Mouse (Mus musculus) forebrain, embryonic 14.5 days (tissue): ENCODE results near the gene AL607142.1. TPM values are rescaled to one million over a fixed set of nuclear protein-coding genes. Genes with fewer than 3 reads are reported as not detected.

Source experiments
- ATAC-seq: fragments of 200-750 bp; cut with Nextera tagmentation; 2 replicates; pipeline ENCODE4 v1.8.0; 2017; ENCODE audit warnings: mild to moderate bottlenecking, moderate library complexity
- DNase-seq: peaks from one replicate; pipeline ENCODE4 v3.0.0-alpha.2; 2015; ENCODE audit warnings: low spot score
- H3K27ac ChIP-seq: fragments of 300-500 bp; sonication (generic); 2 replicates; pipeline ENCODE4 v1.5.1; 2014; ENCODE audit warnings: low read depth, mild to moderate bottlenecking, control low read depth, low read length, moderate library complexity
- H3K27me3 ChIP-seq: fragments of 300-500 bp; sonication (generic); replicated peaks from 2 replicates; pipeline ENCODE4 v1.6.1; 2014; ENCODE audit warnings: low read length, control low read depth, mixed read lengths; ENCODE audit not compliant: control insufficient read depth, insufficient read depth
- H3K36me3 ChIP-seq: fragments of 300-500 bp; sonication (generic); 2 replicates; pipeline ENCODE4 v1.6.1; 2014; ENCODE audit warnings: low read length, control low read depth; ENCODE audit not compliant: control insufficient read depth, insufficient read depth
- H3K4me1 ChIP-seq: fragments of 300-500 bp; sonication (generic); 2 replicates; pipeline ENCODE4 v1.6.1; 2014; ENCODE audit warnings: antibody characterized with exemption, low read length, control low read depth; ENCODE audit not compliant: control insufficient read depth, insufficient read depth
- H3K4me2 ChIP-seq: fragments of 300-500 bp; sonication (generic); 2 replicates; pipeline ENCODE4 v1.6.1; 2014; ENCODE audit warnings: mild to moderate bottlenecking, control low read depth, low read length
- H3K4me3 ChIP-seq: fragments of 300-500 bp; sonication (generic); 2 replicates; pipeline ENCODE4 v1.5.1; 2014; ENCODE audit warnings: low read depth, low read length, control low read depth
- H3K9ac ChIP-seq: fragments of 300-500 bp; sonication (generic); 2 replicates; pipeline ENCODE4 v1.6.1; 2014; ENCODE audit warnings: mild to moderate bottlenecking, low read length, control low read depth, moderate library complexity
- H3K9me3 ChIP-seq: fragments of 300-500 bp; sonication (generic); replicated peaks from 2 replicates; pipeline ENCODE4 v1.6.1; 2016; ENCODE audit warnings: low read length, control low read depth, mixed read lengths; ENCODE audit not compliant: control insufficient read depth
- WGBS: fragments of 180-500 bp; shearing (Covaris S2); extraction: QIAGEN DNeasy Blood & Tissue Kit; methylation state at CpG from one replicate; pipeline ENCODE4 v1.1.7; 2014; 5-methylcytosine and 5-hydroxymethylcytosine counted together
- polyA plus RNA-seq: library from polyadenylated mRNA; unstranded; fragments of >200 nt; fragmentation: Nextera tagmentation; extraction: Ambion mirVana; gene quantifications from 2 replicates; pipeline ENCODE4 v1.2.1, GENCODE M21; 2014

The AL607142.1 gene
- polyA plus RNA-seq, result not detected in 2 replicates

DNA sequence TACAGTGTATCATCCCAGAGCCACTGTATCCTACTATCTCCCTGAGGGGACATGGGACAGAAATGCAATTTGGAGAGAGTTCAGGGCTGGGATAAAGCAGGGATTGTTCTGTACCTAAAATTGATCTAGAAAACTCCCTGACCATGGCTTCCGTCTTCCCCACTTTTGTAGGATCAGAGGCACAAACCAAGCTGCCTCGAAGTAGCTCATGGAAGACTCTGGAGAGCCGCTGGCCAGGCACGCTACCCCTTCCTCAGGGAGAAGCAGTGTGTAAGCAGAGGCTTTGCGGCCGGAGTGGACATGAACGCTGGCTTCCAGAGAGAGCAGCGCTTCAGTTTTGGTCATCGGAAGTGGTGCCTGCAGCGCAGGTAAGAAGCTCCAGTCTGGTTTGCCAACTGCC lies at the start of gene AL607142.1:
AL607142.1 (plus strand) TSS at position 301 of the 400 bp plus-strand sequence.
- H3K27me3 ChIP-seq, result no peaks in the 10 kb centered on the region
- H3K27ac ChIP-seq, result no peak within 1 kb of the TSS
- no peaks in the 10 kb centered on the region for H3K9me3 ChIP-seq
- WGBS, result 91% methylated on average over 10 of the region's 10 CpGs
- no peak within 1 kb of the TSS for H3K4me2 ChIP-seq
- no peak within 1 kb of the TSS for H3K9ac ChIP-seq
- no peaks in the 10 kb centered on the region for H3K36me3 ChIP-seq
- DNase-seq (no peak), ATAC-seq (no peak)
- no peak within 1 kb of the TSS for H3K4me3 ChIP-seq
- H3K4me1 ChIP-seq, result no peaks in the 10 kb centered on the region

DNA sequence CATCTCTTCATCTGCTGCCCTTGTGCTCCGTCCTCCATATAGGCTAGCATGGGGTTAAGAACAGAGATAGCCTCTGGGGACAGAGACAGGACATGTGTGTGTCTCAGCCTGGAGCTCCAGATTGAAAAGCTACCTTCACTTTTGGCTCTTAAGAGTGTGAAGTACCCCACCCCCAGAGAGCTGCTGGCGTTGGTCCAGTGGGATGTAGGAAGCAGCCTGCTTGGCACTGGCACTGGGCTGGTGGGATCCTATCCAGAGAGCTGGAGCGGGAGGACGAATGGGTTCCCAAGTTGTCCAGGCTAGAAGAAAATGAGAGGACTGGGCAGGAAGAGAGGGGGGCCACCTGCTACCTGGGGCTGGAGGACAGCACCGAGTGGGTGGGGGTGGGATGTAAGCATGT lies 46.4 kb upstream of the AL607142.1 start:
- 67% methylated on average over 5 of the region's 5 CpGs for WGBS
- ATAC-seq, result peak; percentile 74; the same call in 1 of the 2 replicates
- no peaks in the 10 kb centered on the region for H3K27me3 ChIP-seq
- H3K4me1 ChIP-seq, result no peaks in the 10 kb centered on the region
- DNase-seq, result peak; percentile 79
- H3K36me3 ChIP-seq, result no peaks in the 10 kb centered on the region
- no peak overlapping the region for H3K27ac ChIP-seq
- no peak overlapping the region for H3K4me2 ChIP-seq
- H3K9ac ChIP-seq, result no peak overlapping the region
- no peaks in the 10 kb centered on the region for H3K9me3 ChIP-seq
- H3K4me3 ChIP-seq, result no peak overlapping the region

DNA sequence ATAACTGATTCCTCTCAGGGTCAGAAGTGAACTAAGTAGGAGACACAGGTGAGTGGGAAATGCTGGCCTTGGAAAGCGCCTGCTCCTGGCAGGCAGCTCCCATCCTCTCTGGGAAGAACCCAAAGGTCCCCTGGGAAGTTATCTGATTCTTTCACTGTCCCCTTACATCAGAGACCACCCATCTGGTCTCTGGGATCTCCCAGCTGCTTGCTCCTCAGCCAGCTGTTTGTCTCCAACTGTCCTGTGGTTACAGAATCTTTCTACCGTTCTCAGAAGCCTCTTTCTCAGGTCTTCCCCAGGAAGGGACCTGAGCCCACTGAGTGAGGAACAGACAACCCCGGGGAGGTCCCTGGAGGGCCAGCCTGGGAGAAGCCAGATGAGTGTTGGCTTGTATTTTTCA lies 42.4 kb upstream of the AL607142.1 start:
- Histone ChIP-seq H3K27me3 (no peaks in the 10 kb centered on the region), H3K4me2 (no peak overlapping the region), H3K4me3 (no peak overlapping the region), H3K4me1 (no peaks in the 10 kb centered on the region), H3K36me3 (no peaks in the 10 kb centered on the region), H3K27ac (no peak overlapping the region), H3K9me3 (no peaks in the 10 kb centered on the region), H3K9ac (no peak overlapping the region)
- 83% methylated on average over 3 of the region's 3 CpGs for WGBS
- DNase-seq, result no peak
- ATAC-seq, result no peak

DNA sequence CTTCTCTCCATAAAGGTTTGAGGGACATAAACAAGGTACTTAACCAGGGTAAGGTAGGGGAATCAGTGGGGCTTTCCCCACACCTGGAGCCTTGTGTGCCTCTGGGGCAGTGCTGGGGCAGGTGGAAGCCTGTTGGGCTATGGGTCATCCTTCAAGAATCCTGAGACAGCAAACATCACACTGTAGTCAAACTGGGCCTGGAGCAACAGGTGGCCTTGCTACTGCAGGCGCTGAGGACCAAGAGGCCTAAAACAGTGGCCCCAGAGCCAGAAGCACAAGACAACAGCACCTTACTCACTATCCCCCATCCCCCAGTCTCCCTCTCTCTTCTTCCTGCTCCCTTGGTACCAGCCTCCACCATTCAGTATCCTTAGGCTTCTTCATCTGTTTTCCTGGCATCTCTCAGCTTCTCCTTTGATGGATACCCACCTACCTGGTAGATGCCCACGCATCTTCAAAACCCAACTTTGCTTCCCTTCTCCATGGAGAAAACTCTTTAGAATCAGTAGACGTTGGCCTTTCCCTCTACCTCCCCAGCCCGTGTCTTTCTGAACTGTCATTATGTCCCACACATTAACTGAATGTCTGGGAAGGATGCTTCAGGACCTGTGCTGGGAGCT lies 41.5 kb upstream of the AL607142.1 start:
- Histone ChIP-seq H3K36me3 (no peaks in the 10 kb centered on the region), H3K4me3 (no peak overlapping the region), H3K9ac (no peak overlapping the region), H3K27me3 (no peaks in the 10 kb centered on the region), H3K4me2 (no peak overlapping the region), H3K9me3 (no peaks in the 10 kb centered on the region), H3K4me1 (no peaks in the 10 kb centered on the region), H3K27ac (peak overlapping the region; percentile 35; the same call in 1 of the 2 replicates)
- DNase-seq (no peak), ATAC-seq (no peak)
- WGBS, result 91% methylated on average over 4 of the region's 4 CpGs

DNA sequence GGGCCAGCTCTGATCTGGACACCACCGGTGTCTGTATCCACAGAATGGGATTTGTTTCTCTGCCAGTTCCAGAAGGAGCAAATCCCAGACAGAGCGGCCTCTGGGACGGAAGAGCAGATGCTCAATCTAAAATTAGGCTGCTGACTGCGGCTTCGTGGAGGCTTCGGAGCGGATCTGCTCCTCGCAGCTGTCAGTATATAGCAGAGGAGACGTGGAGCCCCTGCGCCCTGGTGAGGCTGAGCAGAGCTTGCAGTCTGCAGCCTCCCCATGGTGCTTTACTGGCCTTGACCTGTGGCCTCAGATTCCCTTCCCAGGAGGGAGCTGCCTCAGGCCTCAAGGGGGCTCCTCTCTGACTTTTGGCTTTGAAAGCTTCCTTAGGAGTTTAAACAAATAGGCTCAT lies 40.7 kb upstream of the AL607142.1 start:
- no peak overlapping the region for H3K4me2 ChIP-seq
- no peaks in the 10 kb centered on the region for H3K4me1 ChIP-seq
- no peaks in the 10 kb centered on the region for H3K36me3 ChIP-seq
- H3K27ac ChIP-seq, result peak overlapping the region; percentile 35
- 52% methylated on average over 10 of the region's 10 CpGs for WGBS
- no peaks in the 10 kb centered on the region for H3K9me3 ChIP-seq
- H3K9ac ChIP-seq, result no peak overlapping the region
- H3K27me3 ChIP-seq, result no peaks in the 10 kb centered on the region
- no peak overlapping the region for H3K4me3 ChIP-seq
- ATAC-seq (peak; percentile 66; the same call in 1 of the 2 replicates), DNase-seq (peak; percentile 67)

DNA sequence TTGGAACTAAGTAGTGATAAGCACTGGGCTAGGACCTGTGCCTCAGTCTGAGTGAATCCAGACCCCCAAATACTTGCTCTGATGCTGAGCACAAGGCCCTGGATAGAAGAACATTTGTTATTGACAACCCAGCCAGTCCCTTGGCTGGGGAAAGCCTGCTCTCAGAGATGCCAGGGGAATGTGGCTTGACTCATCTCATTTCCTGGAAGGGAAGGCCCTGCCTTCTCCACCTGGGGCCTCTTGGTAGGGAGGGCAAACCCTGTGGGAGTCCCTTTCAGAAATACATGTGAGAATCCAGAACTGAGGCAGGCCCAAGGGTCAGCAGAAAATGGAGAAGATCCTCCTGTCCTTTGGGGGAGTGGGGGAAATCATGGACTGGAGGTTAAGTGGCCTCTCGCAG lies 37.1 kb upstream of the AL607142.1 start:
- no peak overlapping the region for H3K9ac ChIP-seq
- no peak for DNase-seq
- 90% methylated on average over 1 of the region's 1 CpGs for WGBS
- H3K4me1 ChIP-seq, result no peaks in the 10 kb centered on the region
- no peak overlapping the region for H3K4me3 ChIP-seq
- ATAC-seq, result no peak
- peaks cover 22% of the 10 kb centered on the region for H3K27me3 ChIP-seq
- H3K36me3 ChIP-seq, result no peaks in the 10 kb centered on the region
- H3K4me2 ChIP-seq, result no peak overlapping the region
- no peaks in the 10 kb centered on the region for H3K9me3 ChIP-seq
- H3K27ac ChIP-seq, result no peak overlapping the region

DNA sequence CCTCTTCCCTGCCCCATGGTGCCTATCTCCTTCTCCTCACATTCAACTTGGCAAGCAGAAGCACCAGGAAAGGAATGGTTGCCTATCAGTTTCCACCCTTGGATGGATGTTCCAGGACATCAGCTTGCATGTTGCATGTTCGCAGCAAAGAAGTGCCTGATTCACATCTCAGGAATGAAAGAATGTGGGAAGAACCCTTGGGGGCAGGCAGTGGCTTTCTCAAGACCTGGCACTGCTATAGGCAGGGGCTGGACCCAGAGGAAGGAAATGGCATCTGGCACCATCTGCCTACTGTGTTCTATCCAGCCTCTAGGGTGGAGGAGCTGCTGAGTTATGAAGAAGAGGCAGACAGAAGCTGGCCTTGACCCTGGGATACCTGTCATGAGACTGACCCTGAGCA lies 34.9 kb upstream of the AL607142.1 start:
- H3K4me1 ChIP-seq, result 0 out of 2 replicates have a peak, but pooled peaks cover 2% of the 10 kb centered on the region
- H3K4me3 ChIP-seq, result no peak overlapping the region
- WGBS, result 84% methylated on average over 1 of the region's 1 CpGs
- no peak overlapping the region for H3K9ac ChIP-seq
- H3K9me3 ChIP-seq, result no peaks in the 10 kb centered on the region
- H3K27me3 ChIP-seq, result peaks cover 40% of the 10 kb centered on the region
- no peak overlapping the region for H3K27ac ChIP-seq
- no peaks in the 10 kb centered on the region for H3K36me3 ChIP-seq
- H3K4me2 ChIP-seq, result no peak overlapping the region
- ATAC-seq (no peak), DNase-seq (no peak)

DNA sequence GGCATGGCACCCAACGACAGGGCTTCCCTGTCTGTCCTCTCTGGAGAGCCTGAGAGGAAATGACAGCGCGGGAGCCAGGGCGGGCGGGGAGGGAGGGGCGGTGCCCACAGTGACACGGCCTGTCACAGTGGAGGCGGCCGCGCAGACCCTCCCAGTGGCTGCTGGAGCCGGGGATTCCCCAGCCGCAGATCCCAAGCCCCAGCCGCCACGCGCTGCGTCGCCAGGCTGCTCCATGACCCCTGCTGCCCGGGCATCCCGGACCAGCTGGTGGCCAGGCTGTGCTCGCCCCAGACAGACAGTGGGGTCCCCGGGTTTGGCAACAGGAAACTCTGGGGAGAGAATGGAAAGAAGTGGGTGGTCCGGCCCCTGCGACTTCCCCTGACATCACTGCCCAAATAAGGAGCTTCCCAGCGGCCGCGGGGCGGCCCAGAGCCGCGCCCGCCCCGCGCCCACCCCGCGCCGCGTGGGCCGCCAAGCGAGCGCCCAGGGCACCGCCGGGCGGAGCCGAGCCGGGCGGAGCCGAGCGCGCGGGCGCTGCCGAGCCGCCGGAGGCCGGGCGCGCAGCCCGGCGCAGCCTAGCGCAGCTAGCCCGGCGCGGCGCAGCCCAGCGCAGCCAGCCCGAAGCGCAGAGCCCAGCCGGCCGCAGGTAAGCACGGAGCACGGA lies 32.3 kb upstream of the AL607142.1 start:
- H3K4me3 ChIP-seq, result peak overlapping the region; percentile 47
- peak; percentile 46 for DNase-seq
- H3K9ac ChIP-seq, result peak overlapping the region; percentile 64
- no peaks in the 10 kb centered on the region for H3K9me3 ChIP-seq
- peak; percentile 80 for ATAC-seq
- H3K4me1 ChIP-seq, result 0 out of 2 replicates have a peak, but pooled peaks cover 2% of the 10 kb centered on the region
- WGBS, result under 1% methylated on average over 56 of the region's 70 CpGs
- no peaks in the 10 kb centered on the region for H3K36me3 ChIP-seq
- H3K27ac ChIP-seq, result peak overlapping the region; percentile 44; the same call in 1 of the 2 replicates
- H3K27me3 ChIP-seq, result peaks cover 40% of the 10 kb centered on the region
- peak overlapping the region; percentile 80 for H3K4me2 ChIP-seq

DNA sequence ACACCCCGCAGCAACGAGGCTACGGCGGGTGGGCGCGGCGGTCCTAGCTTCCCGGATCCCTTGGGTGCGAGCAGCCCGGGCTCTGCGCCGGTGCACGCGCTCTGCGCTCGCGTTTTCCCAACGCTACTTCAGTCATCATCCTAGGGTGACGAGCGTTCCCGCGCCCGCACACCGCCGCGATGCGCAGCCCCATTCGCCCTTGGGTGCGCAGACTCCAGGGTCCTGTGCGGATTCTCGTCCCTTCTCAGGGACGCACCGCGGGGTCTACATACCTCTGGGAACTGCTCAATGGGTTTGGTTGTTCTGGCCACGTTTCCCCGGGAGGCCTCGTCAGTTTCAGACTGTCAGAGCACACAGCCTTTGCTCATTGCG lies 31.8 kb upstream of the AL607142.1 start:
- DNase-seq (peak; percentile 54), ATAC-seq (peak; percentile 69)
- WGBS, result under 1% methylated on average over 34 of the region's 38 CpGs
- Histone ChIP-seq H3K4me1 (0 out of 2 replicates have a peak, but pooled peaks cover 2% of the 10 kb centered on the region), H3K9me3 (no peaks in the 10 kb centered on the region), H3K9ac (peak overlapping the region; percentile 64), H3K27me3 (peaks cover 40% of the 10 kb centered on the region), H3K4me3 (peak overlapping the region; percentile 47), H3K27ac (peak overlapping the region; percentile 44; the same call in 1 of the 2 replicates), H3K4me2 (peak overlapping the region; percentile 80), H3K36me3 (no peaks in the 10 kb centered on the region)
